Mouse (Mus musculus) heart, embryonic 14.5 days (tissue): ENCODE measurements around the gene Mctp2. TPM values are rescaled to one million over a fixed set of nuclear protein-coding genes. Genes with fewer than 3 reads are reported as not detected.

ENCODE experiments used
- ATAC-seq: fragments of 200-750 bp; cut with Nextera tagmentation; 2 replicates; pipeline ENCODE4 v1.8.0; 2017; ENCODE audit warnings: low read depth, moderate TSS enrichment; ENCODE audit not compliant: insufficient number of reproducible peaks, insufficient read depth, low FRiP score
- H3K27ac ChIP-seq, 2 experiments: fragments of 200-500 bp in 1 of 2; fragments of 300-500 bp in 1 of 2; sonication (generic) in 1 of 2; replicated peaks in 1 of 2; 2 replicates each; pipeline ENCODE4 v1.5.1; 2012 to 2014; ENCODE audit warnings: low read depth in 2 of 2, low read length in 2 of 2, control low read depth in 1 of 2, mild to moderate bottlenecking in 1 of 2, mixed read lengths in 1 of 2; ENCODE audit not compliant: control insufficient read depth in 1 of 2, insufficient read depth in 1 of 2
- H3K27me3 ChIP-seq: fragments of 300-500 bp; sonication (generic); 2 replicates; pipeline ENCODE4 v1.6.1; 2014; ENCODE audit warnings: mild to moderate bottlenecking, low read length, control low read depth; ENCODE audit not compliant: control insufficient read depth, insufficient read depth
- H3K36me3 ChIP-seq: fragments of 300-500 bp; sonication (generic); 2 replicates; pipeline ENCODE4 v1.6.1; 2014; ENCODE audit warnings: mild to moderate bottlenecking, control low read depth, low read length, mixed read lengths; ENCODE audit not compliant: control insufficient read depth, insufficient read depth
- H3K4me1 ChIP-seq, 2 experiments: fragments of 200-500 bp in 1 of 2; fragments of 300-500 bp in 1 of 2; sonication (generic) in 1 of 2; 2 replicates each; pipeline ENCODE4 v1.6.1; 2012 to 2014; ENCODE audit warnings: low read length in 2 of 2, control low read depth in 1 of 2, mixed read lengths in 1 of 2; ENCODE audit not compliant: control insufficient read depth in 2 of 2, insufficient read depth in 2 of 2
- H3K4me2 ChIP-seq: fragments of 300-500 bp; sonication (generic); 2 replicates; pipeline ENCODE4 v1.6.1; 2014; ENCODE audit warnings: mild to moderate bottlenecking, low read length
- H3K4me3 ChIP-seq, 2 experiments: fragments of 200-500 bp in 1 of 2; fragments of 300-500 bp in 1 of 2; sonication (generic) in 1 of 2; 2 replicates each; pipeline ENCODE4 v1.5.1; 2012 to 2014; ENCODE audit warnings: low read length in 2 of 2, mild to moderate bottlenecking in 2 of 2, control low read depth in 1 of 2, low read depth in 1 of 2, moderate library complexity in 1 of 2; ENCODE audit not compliant: control insufficient read depth in 1 of 2, insufficient read depth in 1 of 2
- H3K9ac ChIP-seq: fragments of 300-500 bp; sonication (generic); 2 replicates; pipeline ENCODE4 v1.6.1; 2014; ENCODE audit warnings: mild to moderate bottlenecking, low read length
- H3K9me3 ChIP-seq: fragments of 300-500 bp; sonication (generic); 2 replicates; pipeline ENCODE4 v1.6.1; 2016; ENCODE audit warnings: low read length, control low read depth; ENCODE audit not compliant: control insufficient read depth
- WGBS: fragments of 180-500 bp; shearing (Covaris S2); extraction: QIAGEN DNeasy Blood & Tissue Kit; methylation state at CpG from one replicate; pipeline ENCODE4 v1.1.7; 2014; 5-methylcytosine and 5-hydroxymethylcytosine counted together
- polyA plus RNA-seq: library from polyadenylated mRNA; unstranded; fragments of >200 nt; fragmentation: Nextera tagmentation; extraction: Ambion mirVana; gene quantifications from 2 replicates; pipeline ENCODE4 v1.2.1, GENCODE M21; 2014

Gene Mctp2
- polyA plus RNA-seq, 1 experiment from 2014 or later = 0.99 TPM

DNA sequence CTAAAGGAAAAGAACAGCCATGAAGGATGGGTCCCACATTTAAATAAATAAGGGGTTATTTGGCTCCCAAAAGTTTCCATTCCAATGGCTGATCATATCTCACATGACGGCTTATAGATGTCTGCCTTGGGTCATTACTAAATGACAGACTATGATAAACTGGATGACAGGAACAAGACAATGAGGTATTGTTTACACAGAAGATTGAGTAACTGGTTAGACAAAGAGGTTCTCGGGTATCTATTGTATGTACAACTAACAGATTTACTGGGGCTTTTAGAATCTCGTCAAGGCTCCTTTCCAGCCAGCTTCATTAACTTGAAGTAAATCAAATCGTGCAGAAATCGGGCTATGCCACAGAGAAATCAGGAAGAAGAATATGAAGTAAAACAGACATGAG lies 227.5 kb downstream of the Mctp2 start:
- H3K4me3 ChIP-seq = no peak overlapping the region
- H3K27ac ChIP-seq = no peak overlapping the region
- no peaks in the 10 kb centered on the region for H3K4me1 ChIP-seq
- no peaks in the 10 kb centered on the region for H3K27me3 ChIP-seq
- no peak overlapping the region for H3K4me2 ChIP-seq
- no peak overlapping the region for H3K9ac ChIP-seq
- 59% methylated on average over 5 of the region's 5 CpGs for WGBS
- H3K9me3 ChIP-seq = no peaks in the 10 kb centered on the region
- H3K36me3 ChIP-seq = no peaks in the 10 kb centered on the region
- no peak for ATAC-seq

DNA sequence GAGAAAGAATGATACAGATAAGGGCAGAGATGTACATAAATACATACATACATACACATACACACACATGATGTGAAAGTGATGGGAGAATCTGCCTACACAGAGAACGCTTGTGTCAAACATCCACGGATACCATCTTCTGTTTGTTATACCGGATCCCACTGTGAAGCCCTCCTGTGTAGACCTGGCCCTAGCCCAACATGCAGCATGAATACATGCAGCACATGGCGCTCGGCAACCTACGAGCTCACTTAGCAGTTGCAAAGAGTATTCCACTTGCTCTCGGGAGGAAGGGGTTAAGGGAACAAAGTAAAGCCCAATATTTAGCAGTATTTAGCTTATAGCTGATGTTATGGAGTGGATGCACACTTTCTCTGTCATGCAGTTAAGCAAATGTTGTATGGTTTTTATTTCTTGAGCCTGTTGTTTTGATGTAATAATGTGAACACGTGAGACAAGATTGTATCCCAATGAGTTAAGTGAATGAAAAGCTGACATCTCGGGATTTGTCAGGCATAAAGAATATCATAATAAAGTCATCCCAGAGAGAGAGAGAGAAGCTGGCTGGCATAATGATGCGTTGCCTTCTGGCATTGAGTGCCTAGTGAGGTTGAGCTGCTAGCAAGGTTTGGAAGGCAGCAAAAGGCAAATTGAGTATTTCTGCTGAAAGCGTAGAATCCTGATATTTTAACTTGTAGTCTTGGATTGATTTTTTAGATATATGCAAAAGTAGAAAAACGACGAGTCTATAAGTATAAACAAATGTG lies 234.8 kb downstream of the Mctp2 start:
- WGBS = 78% methylated on average over 13 of the region's 13 CpGs
- Histone ChIP-seq H3K4me2 (no peak overlapping the region), H3K4me1 (no peaks in the 10 kb centered on the region), H3K9ac (no peak overlapping the region), H3K36me3 (no peaks in the 10 kb centered on the region), H3K9me3 (no peaks in the 10 kb centered on the region), H3K4me3 (no peak overlapping the region), H3K27me3 (no peaks in the 10 kb centered on the region), H3K27ac (no peak overlapping the region)
- ATAC-seq = no peak

DNA sequence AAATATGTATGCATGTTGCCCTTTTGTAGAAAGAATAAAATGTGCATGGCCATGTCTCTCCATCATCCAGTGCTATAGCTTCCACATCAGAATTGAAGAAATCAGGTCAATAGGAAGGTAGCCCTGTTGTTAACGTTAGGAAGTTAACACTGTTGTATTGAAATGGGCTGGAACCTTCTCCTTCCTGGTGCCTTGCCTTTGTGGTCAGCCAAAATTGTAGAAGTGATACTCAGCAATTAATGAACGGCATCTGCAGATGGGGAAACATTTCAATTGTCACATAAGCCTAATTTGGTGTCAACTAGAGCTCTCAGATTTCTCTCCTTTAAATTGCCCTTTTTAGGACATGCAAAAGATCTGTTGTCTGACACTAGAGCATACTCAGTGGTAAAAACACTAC lies 238.0 kb downstream of the Mctp2 start:
- Histone ChIP-seq H3K9ac (no peak overlapping the region), H3K27me3 (no peaks in the 10 kb centered on the region), H3K36me3 (no peaks in the 10 kb centered on the region), H3K27ac (no peak overlapping the region), H3K4me2 (no peak overlapping the region), H3K4me3 (no peak overlapping the region), H3K4me1 (no peaks in the 10 kb centered on the region), H3K9me3 (no peaks in the 10 kb centered on the region)
- 71% methylated on average over 2 of the region's 2 CpGs for WGBS
- no peak for ATAC-seq

GRCm38 (mm10) chr7:72066352-72066751 lies 240.1 kb downstream of the Mctp2 start:
- Histone ChIP-seq H3K36me3 (no peaks in the 10 kb centered on the region), H3K4me1 (no peaks in the 10 kb centered on the region), H3K27me3 (no peaks in the 10 kb centered on the region), H3K27ac (no peak overlapping the region), H3K9ac (no peak overlapping the region), H3K4me2 (no peak overlapping the region), H3K4me3 (no peak overlapping the region), H3K9me3 (no peaks in the 10 kb centered on the region)
- 88% methylated on average over 2 of the region's 2 CpGs for WGBS
- no peak for ATAC-seq

DNA sequence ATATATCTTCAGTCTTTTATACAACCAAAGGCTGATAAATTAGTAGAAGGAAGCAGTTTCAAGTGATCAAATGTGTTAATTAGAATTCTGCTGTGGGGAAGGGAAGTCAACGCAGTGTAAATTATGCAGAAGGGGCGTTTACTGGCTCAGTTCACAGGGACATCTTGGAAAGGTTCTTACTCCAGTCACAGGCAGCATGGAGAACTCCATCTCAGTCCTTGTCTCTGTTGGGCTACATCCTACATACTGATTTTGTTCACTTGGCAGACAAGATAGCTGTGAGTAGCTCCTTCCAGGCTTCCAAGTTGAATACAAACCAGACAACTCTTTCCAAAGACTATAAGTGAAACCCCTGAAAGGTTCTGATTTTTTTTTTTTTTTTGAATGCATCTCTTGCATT lies 254.6 kb downstream of the Mctp2 start:
- H3K4me2 ChIP-seq = no peak overlapping the region
- H3K27ac ChIP-seq = no peak overlapping the region
- no peaks in the 10 kb centered on the region for H3K36me3 ChIP-seq
- H3K4me1 ChIP-seq = no peaks in the 10 kb centered on the region
- H3K9me3 ChIP-seq = no peaks in the 10 kb centered on the region
- no peak overlapping the region for H3K9ac ChIP-seq
- no peak for ATAC-seq
- 79% methylated on average over 2 of the region's 2 CpGs for WGBS
- H3K27me3 ChIP-seq = no peaks in the 10 kb centered on the region
- no peak overlapping the region for H3K4me3 ChIP-seq

DNA sequence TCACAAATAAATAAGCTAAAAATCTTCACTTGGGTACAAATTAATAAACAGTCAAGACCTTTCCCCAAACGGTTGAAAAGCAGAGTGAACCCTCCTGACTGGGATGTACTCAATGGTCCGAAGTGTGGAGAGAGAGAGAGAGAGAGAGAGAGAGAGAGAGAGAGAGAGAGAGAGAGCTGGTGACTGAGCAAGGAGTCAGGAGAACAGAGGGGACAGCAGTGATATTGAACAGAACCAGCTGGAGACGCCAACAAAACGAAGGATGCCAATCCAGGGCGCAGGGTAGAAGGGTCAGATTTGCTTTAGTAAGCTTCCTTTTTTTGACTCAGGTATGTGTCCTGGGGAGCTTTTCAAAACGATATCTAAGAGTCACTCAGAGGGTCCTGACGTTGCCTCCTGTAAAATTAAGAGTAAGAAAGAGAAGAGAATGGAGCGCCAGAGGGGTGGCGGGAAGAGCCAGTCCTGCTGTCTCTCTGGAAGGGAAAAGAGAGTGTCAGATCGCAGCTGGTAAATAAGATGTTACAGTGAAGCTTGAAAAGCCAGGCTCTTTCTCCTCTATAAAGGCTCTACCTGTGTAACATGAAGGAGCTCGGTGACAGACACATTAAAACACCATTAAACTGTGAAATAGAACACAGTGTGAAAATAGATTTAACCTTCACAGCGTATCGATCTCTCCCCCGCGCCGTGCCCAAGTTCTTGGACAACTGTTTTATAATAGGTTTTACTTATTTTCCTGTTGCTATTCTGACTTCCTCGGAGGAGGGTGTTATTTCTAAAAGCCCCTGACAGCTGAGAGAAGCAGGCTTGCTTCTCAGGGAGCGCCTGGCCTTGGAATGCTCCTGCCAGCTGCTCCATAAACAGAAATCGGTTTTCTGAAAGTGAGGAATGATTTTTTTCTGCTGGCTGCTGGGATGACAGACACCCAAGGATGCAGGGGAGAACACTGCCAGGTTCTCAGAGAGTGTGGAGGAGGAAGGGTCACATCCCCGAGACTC lies 258.5 kb downstream of the Mctp2 start:
- H3K4me1 ChIP-seq = no peaks in the 10 kb centered on the region
- ATAC-seq = no peak
- H3K27ac ChIP-seq = no peak overlapping the region
- no peak overlapping the region for H3K4me2 ChIP-seq
- H3K9ac ChIP-seq = no peak overlapping the region
- H3K36me3 ChIP-seq = no peaks in the 10 kb centered on the region
- WGBS = 59% methylated on average over 20 of the region's 20 CpGs
- H3K4me3 ChIP-seq = no peak overlapping the region
- H3K27me3 ChIP-seq = no peaks in the 10 kb centered on the region
- H3K9me3 ChIP-seq = no peaks in the 10 kb centered on the region
